Mouse (Mus musculus) kidney, adult 11 months (tissue): ENCODE results near the gene Nf2.
A peak's percentile ranks its signal among the peaks of the same experiment; 100 is the strongest.
"Not testable (repeated sequence)": the region's sequence is repeated elsewhere in the genome, so short reads cannot be mapped to it uniquely, and the experiment has no call there.

Experiments
- DNase-seq: peaks from one replicate; pipeline ENCODE4 v3.0.0; 2022

Gene Nf2

DNA sequence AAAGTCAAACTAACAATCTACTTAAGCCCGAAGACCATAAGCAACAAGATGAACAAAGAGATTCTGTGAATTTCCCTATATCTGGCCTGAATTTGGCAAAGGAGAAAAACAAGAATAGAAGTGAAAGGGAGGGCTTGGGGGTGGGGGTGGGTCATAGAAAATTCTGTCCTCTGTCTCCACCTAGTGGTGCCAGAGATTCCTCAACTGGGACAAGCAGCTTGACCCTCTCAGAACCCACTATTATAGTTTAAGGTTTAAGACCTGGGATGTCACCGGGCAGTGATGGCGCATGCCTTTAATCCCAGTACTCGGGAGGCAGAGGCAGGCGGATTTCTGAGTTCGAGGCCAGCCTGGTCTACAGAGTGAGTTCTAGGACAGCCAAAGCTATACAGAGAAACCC lies 12.6 kb downstream of the Nf2 start:
- peak; percentile 11 for DNase-seq

DNA sequence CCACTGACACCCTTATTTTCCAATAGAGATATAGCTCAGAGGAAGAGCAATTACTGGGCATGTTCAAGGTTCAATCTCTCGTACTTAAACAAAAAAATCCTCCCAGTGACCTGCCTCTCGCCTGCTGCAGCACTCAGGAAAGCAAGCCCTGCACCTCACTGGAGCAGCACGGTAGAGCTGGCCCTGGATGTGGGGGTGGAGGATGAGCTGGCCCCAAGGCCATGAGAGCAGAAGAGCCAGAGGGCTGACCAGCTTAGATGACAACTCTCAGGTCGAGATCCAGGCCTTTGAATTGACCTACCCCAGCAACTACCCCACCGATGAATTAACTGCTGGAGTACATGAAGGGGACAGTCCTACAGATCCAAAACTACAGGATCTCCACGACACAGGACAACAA lies 13.9 kb downstream of the Nf2 start:
- no peak for DNase-seq

DNA sequence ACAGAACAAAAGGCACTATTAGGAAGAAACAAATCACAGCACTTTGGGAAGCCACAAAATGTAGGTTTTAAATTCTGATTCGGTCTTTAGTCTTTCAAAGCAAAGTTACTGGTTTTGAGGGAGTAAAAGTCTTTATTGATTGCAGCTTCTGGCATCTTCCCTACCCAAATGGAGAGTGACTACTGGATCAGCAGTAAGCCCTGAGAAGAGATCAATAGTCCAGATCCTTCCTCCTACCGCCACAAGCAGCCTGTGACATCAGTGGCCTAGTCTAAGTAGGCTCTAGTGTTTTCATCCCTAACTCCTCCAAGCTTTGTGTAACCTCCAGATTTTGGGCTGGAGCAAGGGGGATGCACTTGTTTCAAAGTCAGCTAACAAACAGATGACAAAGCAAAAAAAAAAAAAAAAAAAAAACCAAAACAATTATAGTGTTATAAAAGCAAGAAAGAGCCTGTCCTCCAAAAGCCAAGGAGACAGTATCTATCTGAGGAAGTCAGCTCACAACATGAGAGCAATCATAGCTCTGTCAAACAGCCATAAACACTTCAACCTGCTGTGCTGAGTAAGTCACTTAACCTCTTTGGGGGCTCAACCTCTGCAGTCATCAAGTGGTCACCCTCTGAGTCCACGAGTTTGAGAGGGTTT lies 15.9 kb downstream of the Nf2 start:
- no peak for DNase-seq

DNA sequence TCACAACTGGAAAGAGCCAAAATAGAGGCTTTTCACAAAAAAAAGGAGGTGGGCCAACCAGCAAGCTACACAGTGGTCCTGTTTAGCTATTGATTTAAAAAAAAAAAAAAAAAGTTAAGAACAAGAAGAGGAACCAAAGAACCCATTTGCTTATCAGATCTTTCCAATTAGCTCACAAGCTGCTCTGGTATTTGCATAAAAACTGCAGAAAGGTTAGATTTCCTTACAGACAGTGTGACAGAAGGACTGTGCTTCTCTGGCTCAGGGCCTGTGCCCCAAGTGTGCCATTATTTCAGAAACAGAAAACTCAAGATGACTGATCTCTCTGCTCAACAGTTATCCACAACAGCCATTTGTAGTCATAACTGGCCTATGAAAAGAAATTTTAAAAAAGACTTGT lies 18.3 kb downstream of the Nf2 start:
- DNase-seq, result no peak

DNA sequence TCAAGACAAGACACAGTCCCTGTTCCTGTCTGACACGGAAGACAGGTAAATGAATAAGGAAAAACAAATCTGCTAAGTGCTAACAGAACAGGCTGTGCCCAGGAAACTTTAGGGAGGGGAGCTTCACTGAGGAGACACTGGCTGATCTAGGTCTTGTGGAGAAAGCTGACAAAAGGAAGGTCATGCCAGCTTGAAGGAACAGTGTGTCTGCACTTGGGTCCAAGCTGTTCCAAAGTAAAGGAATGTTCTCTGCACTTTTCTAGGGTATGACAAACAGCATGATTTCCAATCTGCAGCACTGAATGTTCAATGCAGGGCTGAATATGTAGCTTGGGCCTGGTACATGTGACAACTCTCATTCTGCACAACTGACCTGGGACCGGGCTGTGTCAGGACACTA lies 21.4 kb downstream of the Nf2 start:
- no peak for DNase-seq

- DNase-seq, result no peak
Observed at GRCm38 (mm10) chr11:4827340-4827739, 22.0 kb downstream of the Nf2 start.

DNA sequence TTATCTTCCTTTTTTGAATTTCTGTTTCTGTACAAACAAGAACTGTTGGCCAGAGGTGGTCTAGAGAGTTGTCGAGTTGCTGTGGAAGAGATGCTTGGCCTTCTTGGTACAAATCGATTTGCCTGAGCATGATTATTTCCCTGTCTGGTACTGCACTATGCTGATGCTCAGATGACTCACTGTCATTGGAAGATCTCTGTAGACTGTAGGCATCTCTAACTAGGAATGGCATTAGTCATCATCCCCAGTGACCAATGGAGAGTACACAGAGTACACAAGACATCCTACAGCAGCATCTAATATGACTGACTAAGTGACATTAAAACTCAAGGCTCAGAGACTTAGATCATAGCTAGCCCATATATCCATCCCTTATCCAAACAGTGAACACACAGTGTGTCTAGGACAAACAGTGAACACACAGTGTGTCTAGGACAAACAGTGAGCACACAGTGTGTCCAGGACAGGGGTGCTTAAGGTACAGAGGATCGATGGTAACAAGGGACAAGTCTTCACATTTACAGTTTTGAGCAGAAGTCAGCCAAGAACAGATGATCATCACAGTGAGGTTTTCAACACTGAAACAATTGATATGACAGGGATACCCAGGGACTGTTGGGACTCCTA lies 23.1 kb downstream of the Nf2 start:
- no peak for DNase-seq

DNA sequence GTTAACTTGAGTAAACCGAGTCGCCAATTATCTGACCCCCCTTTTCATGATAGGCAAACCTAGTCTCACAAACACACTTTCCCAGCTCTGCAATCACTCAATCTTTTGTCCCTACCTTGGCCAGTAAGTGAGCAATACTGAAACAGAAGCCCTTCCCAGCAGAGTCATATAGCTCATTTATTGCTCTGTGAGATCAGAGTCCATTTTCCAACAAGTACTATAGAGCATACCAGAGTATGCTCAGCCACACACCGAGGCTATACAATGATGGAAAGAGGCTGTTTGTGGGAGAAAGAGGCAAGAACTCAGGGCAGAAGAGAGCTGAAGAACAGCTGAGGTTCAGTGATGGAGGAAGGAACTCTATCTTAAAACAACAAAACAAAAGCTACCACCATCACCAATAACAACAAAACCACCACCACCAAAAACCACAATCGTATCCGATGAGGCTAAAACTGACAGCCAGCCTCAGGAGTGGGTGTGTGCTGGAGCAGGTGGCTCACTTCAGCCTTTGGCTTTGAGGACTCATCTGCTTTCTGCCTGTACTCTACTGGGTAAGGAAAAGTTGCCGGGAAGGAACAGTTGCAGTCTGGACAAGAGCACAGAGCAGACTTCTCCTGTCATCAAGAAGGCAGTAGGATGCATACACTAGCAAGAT lies 25.6 kb downstream of the Nf2 start:
- no peak for DNase-seq

- DNase-seq, result not testable (repeated sequence)
Observed at GRCm38 (mm10) chr11:4822446-4822842, 26.9 kb downstream of the Nf2 start.

GRCm38 (mm10) chr11:4821492-4822445 lies 27.6 kb downstream of the Nf2 start:
- no peak for DNase-seq

DNA sequence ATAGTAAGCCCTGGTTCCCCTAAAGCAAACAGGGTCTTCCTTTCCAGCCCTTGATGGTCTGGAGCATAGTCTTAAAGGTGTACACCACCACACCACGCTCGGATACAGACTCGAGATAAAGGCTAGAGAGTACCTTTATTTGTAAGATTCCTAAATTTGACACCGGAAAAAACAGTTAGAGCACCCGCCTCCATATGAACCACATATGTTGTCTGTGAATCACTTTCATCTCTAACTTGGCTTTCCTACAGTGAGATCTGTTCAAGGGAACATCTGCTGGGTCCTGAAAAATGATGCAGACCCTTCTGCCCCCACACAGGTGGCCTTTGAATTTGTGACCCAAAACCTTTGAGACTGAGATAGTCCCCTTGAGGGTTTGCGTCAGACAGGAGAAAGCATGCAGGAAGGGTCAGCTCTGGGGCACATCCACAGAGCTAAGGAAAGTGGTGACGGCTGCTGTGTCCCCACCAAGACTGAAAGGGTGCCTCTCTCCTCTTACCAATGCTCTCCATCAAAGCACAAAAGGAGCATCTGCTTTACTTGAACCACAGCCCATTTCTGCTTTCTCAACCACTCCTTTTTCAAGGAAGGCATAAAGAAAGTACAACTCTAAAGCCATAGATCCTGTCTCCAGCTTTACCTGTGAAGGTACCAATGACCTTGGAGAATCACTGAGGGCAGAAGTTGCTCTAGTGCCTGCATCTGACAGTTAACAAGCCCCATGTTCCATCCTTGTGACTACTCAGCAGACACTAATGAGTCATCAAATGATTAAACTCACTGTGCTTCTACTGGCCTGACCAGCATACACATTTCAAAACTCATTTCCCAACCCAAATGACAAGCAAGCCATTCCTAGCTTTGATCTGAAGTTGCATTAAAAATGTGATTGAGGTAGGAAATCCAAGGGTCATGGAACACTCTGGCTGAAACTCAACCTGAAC lies 34.6 kb downstream of the Nf2 start:
- DNase-seq, result no peak

GRCm38 (mm10) chr11:4808311-4808710 lies 41.0 kb downstream of the Nf2 start:
- no peak for DNase-seq

DNA sequence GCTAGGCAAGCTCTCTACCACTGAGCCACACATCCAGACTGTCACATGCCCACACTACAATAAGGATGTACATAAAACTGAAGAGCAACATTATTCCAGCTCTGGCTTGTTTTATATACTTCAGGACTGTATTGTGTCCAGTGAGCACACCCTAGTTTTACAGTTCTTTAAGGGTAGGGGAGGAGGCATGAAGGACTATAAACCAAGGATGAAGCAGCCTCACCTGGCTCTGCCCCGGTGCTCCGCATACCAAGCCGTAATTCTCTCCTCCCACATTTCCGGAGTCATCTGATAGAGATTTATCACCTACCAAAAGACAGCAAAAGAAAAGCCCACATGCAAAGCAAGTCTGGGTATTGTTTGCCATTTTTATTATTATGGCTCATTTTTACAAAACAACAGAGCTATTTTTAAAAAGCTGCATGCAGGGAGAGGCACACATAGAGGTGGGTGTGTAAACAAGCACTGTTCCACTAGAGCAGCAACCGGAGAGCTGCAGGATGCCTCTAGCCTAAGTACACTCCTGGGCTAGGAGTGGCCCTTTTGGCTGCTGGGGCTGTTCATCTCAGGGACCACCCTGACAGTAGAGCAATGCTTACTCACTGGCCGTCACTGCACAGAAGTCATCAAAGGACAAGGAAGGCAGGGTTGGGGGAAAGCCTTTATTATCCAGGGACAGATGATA lies 43.2 kb downstream of the Nf2 start:
- DNase-seq, result no peak

- no peak for DNase-seq
Observed at GRCm38 (mm10) chr11:4804921-4805562, 44.3 kb downstream of the Nf2 start.

- no peak for DNase-seq
Observed at GRCm38 (mm10) chr11:4803951-4804350, 45.4 kb downstream of the Nf2 start.

DNA sequence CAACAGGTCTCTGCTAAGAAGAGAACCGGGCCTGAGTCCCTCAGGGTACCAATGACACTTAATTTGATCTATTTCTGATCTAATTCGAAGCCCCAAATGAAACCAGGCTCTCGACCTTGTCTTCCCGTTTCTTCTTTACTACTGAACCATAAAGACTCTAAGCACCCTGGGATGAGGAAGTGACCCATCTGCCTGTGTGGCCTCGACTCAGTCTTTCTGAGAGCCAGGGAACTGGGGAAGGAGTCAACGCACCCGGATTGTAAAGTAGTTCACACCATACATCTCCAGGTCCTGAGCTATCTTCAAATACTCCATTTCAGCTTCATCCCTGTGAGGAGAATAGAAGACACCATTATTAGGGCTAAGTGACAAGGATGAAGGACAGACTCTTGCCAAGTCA lies 45.9 kb downstream of the Nf2 start:
- DNase-seq, result no peak

GRCm38 (mm10) chr11:4803008-4803407 lies 46.3 kb downstream of the Nf2 start:
- peak; percentile 45 for DNase-seq

- not testable (repeated sequence) for DNase-seq
Observed at GRCm38 (mm10) chr11:4802401-4802800, 46.9 kb downstream of the Nf2 start.

- DNase-seq, result no peak
Observed at GRCm38 (mm10) chr11:4800654-4801053, 48.7 kb downstream of the Nf2 start.

DNA sequence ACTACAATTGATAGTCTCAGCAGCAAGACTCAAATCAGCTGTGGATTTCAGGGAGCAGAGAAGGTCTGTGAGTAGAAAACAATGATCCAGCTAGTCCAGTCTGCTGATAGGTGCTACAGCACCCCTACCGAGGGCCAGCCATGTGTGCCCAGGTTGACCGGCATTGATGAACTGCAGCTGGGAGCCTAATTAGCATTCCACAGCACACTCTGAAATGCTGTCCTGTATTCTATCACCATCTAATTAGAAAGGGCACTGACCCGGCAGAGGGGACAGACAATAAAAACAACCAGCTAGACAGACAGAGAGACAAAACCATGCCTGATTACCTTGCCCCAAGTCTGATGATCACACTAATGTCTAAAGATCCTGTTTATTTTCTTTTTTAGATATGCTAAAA lies 56.3 kb downstream of the Nf2 start:
- no peak for DNase-seq

DNA sequence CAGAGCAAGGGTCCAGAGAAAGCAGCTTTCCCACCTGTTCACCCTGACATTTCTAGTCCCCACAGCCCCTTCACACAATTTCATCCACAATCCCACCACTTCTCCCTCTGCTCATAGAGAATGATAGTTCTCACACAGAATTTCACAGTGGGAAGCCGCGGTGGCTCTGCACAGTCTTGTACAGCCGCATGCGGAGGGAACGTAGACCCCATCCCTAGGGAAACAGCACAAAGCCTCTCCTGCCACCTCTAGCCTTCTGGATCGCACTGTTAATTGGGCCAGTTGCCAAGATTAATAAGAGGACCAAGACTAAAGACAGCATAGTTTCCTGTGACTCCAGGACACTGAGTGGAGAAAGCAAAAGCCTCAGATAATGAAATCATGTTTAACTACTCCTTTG lies 57.8 kb downstream of the Nf2 start:
- DNase-seq, result no peak
